8 mouse cellular contexts compared by ENCODE assay signal in genomic region chr2:145557361-145557931, GRCm38 (mm10).
DNase-seq lines count a peak whose midpoint lies in the region; ATAC-seq and TF ChIP-seq lines count a peak whose summit lies in the region.

No protein-coding gene starts in this region.

- no peak overlapping the region for H3K4me2 ChIP-seq in liver, embryonic 11.5 days

- H3K9ac ChIP-seq in liver, embryonic 11.5 days (ENCODE audit: low read depth, low read length) = no peak overlapping the region

- no peak overlapping the region for H3K27ac ChIP-seq in liver, embryonic 11.5 days (ENCODE audit: low read depth, low read length)
- 0 out of 2 replicates have a peak overlapping the region, but pooled peaks have one; percentile 1 for H3K27ac ChIP-seq in cortical plate, adult 2 months (ENCODE audit: insufficient read depth, low read length)

- no peak overlapping the region for H3K4me3 ChIP-seq in liver, embryonic 11.5 days (ENCODE audit: low read depth, low read length)
- H3K4me3 ChIP-seq in cortical plate, adult 2 months (ENCODE audit: insufficient read depth, low read length) = no peak overlapping the region

- H3K27me3 ChIP-seq in liver, embryonic 11.5 days (replicated peaks; ENCODE audit: control insufficient read depth, insufficient read depth, low read length) = no peaks in the 10 kb centered on the region

- no peak for TF ChIP-seq POLR2A in cortical plate, adult 2 months (IDR thresholded peaks at IDR 0.05; ENCODE audit: extremely low read depth, insufficient read depth, low read length)

- no peaks in the 10 kb centered on the region for H3K4me1 ChIP-seq in liver, embryonic 11.5 days (replicated peaks; ENCODE audit: control insufficient read depth, insufficient read depth, low read length)
- no peaks in the 10 kb centered on the region for H3K4me1 ChIP-seq in cortical plate, adult 2 months (ENCODE audit: control insufficient read depth, insufficient read depth, low read length)

- H3K36me3 ChIP-seq in liver, embryonic 11.5 days (ENCODE audit: control insufficient read depth, insufficient read depth, low read length) = no peaks in the 10 kb centered on the region

- peak; percentile 36 for DNase-seq in CD4-positive, CD25-positive, alpha-beta regulatory T cell, adult 2 months (ENCODE audit: low read depth, low spot score)
- DNase-seq in liver, embryonic 11.5 days (ENCODE audit: low spot score) = no peak
- no peak for DNase-seq in liver
- DNase-seq in kidney, adult 9 months = peak; percentile 65
- DNase-seq in lung, postnatal 10 days = peak; percentile 58
- DNase-seq in spleen, postnatal 4 days (ENCODE audit: low spot score in 2 of 2) = no peak

- peak; percentile 50 for TF ChIP-seq CTCF in cortical plate, adult 2 months (IDR thresholded peaks at IDR 0.05; ENCODE audit: extremely low read depth, insufficient read depth, low read length)

- WGBS in liver, embryonic 11.5 days = 19% methylated on average over 1 of the region's 1 CpGs

- no peaks in the 10 kb centered on the region for H3K9me3 ChIP-seq in liver, embryonic 11.5 days (ENCODE audit: control insufficient read depth, low read length)

- ATAC-seq in CD4-positive, CD25-positive, alpha-beta regulatory T cell, adult 4 months = no peak
- ATAC-seq in liver, embryonic 11.5 days (replicated peaks; ENCODE audit: low FRiP score) = peak; percentile 63

Comparison
In these comparisons a context has a peak if more than half of its experiments do, and no peak if none do; other contexts are left out.
1. DNase-seq: peak in CD4-positive, CD25-positive, alpha-beta regulatory T cell, adult 2 months (single experiment), kidney, adult 9 months (single experiment) and lung, postnatal 10 days (single experiment); none in liver, embryonic 11.5 days (single experiment), liver (single experiment) and spleen, postnatal 4 days (0 of 2).